Mouse (Mus musculus) kidney, embryonic 15.5 days (tissue): Measurements from ENCODE around the gene Ppm1l. TPM values are rescaled to one million over a fixed set of nuclear protein-coding genes. Genes with fewer than 3 reads are reported as not detected.

ENCODE experiments used
- ATAC-seq: fragments of 200-750 bp; cut with Nextera tagmentation; replicated peaks from 2 replicates; pipeline ENCODE4 v1.8.0; 2017; ENCODE audit warnings: moderate TSS enrichment; ENCODE audit not compliant: low FRiP score
- H3K27ac ChIP-seq: fragments of 300-500 bp; sonication (generic); 2 replicates; pipeline ENCODE4 v1.5.1; 2015; ENCODE audit warnings: mild to moderate bottlenecking, inconsistent platforms
- H3K27me3 ChIP-seq: fragments of 300-500 bp; sonication (generic); 2 replicates; pipeline ENCODE4 v1.6.1; 2015; ENCODE audit warnings: inconsistent platforms
- H3K36me3 ChIP-seq: fragments of 300-500 bp; sonication (generic); 2 replicates; pipeline ENCODE4 v1.6.1; 2015; ENCODE audit warnings: inconsistent platforms
- H3K4me1 ChIP-seq: fragments of 300-500 bp; sonication (generic); 2 replicates; pipeline ENCODE4 v1.6.1; 2015; ENCODE audit warnings: inconsistent platforms
- H3K4me2 ChIP-seq: fragments of 300-500 bp; sonication (generic); 2 replicates; pipeline ENCODE4 v1.6.1; 2015; ENCODE audit warnings: moderate library complexity, mild to moderate bottlenecking, inconsistent platforms
- H3K4me3 ChIP-seq: fragments of 300-500 bp; sonication (generic); replicated peaks from 2 replicates; pipeline ENCODE4 v1.5.1; 2015; ENCODE audit warnings: mild to moderate bottlenecking, inconsistent platforms
- H3K9ac ChIP-seq: fragments of 300-500 bp; sonication (generic); 2 replicates; pipeline ENCODE4 v1.6.1; 2015; ENCODE audit warnings: mild to moderate bottlenecking, inconsistent platforms
- H3K9me3 ChIP-seq: fragments of 300-500 bp; sonication (generic); replicated peaks from 2 replicates; pipeline ENCODE4 v1.6.1; 2016; ENCODE audit warnings: inconsistent platforms
- WGBS: fragments of 180-500 bp; shearing (Covaris S2); methylation state at CpG from one replicate; pipeline ENCODE4 v1.1.7; 2015; ENCODE audit warnings: mixed read lengths; 5-methylcytosine and 5-hydroxymethylcytosine counted together
- polyA plus RNA-seq: library from polyadenylated mRNA; unstranded; fragments of >200 nt; fragmentation: Nextera tagmentation; extraction: Ambion mirVana; gene quantifications from 2 replicates; pipeline ENCODE4 v1.2.1, GENCODE M21; 2015

Ppm1l gene
- polyA plus RNA-seq, 1 experiment from 2014 or later = 6.2 TPM

DNA sequence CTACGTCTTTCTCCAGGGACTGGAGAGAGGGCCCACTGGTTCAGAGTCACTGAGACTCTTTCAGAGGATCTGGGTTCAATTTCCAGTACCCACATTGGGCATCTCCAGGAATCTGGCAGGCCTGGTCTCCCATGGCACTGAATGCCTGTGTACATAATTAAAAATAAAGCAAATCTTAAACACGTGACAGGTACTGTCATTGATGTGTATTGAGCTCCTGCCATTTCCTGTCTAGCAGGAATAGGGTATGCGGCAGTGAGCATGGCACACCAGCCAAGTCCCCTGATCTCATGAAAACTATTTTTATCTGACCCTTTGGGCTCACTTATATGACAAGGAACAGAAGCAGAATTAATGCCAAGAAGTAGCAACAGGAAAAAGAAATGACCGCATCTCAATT is 110.6 kb downstream of the Ppm1l start:
- no peaks in the 10 kb centered on the region for H3K4me1 ChIP-seq
- no peak for ATAC-seq

DNA sequence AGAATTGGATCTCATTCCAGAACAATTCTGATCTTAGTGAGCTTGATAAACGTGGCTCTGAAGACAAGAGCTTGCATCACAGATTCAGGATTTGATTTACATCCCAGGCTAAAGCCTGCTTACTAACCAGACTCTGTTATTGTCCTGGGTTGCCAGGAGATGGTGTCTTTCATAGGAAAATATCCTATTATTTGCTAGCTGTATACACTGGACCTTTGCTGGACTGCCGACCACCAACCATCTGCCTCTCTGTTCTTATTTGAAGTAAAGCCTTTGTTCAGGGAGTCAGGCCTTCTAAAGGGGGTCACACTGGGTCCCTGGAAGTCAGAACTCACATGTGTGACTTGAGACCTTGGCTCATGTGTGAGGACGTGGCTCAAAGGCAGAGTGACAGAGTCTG is 111.6 kb downstream of the Ppm1l start:
- Histone ChIP-seq H3K4me2 (no peak overlapping the region), H3K27ac (no peak overlapping the region), H3K4me3 (no peak overlapping the region), H3K4me1 (no peaks in the 10 kb centered on the region), H3K9me3 (no peaks in the 10 kb centered on the region), H3K36me3 (no peaks in the 10 kb centered on the region), H3K9ac (no peak overlapping the region), H3K27me3 (no peaks in the 10 kb centered on the region)
- ATAC-seq = no peak
- WGBS = 73% methylated on average over 3 of the region's 3 CpGs

More for the DNA sequence above, 110.6 kb downstream of the Ppm1l start:
- no peak overlapping the region for H3K4me2 ChIP-seq
- H3K4me3 ChIP-seq = no peak overlapping the region
- no peak overlapping the region for H3K27ac ChIP-seq
- 83% methylated on average over 4 of the region's 4 CpGs for whole genome bisulfite sequencing
- H3K36me3 ChIP-seq = no peaks in the 10 kb centered on the region
- H3K9ac ChIP-seq = no peak overlapping the region
- H3K9me3 ChIP-seq = no peaks in the 10 kb centered on the region
- no peaks in the 10 kb centered on the region for H3K27me3 ChIP-seq

DNA sequence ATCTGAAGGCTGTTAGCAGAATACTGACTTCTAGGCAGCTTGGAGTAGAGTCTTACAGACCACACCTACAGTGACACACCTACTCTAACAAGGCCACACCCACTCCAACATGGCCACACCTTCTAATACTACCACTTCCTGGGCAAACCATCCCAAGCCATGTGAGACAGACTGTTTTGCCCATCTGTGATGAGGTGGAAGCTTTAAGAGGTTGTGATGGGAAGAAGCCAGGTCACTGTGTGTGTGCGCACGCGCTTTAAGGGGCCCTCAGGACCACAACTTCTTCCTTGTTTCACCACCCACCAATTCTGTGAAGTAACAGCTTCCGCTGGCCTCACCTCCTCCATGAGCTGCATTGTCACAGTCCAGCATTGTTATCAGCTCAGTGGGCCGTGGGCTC is 112.7 kb downstream of the Ppm1l start:
- 92% methylated on average over 5 of the region's 5 CpGs for WGBS
- no peak for ATAC-seq

DNA sequence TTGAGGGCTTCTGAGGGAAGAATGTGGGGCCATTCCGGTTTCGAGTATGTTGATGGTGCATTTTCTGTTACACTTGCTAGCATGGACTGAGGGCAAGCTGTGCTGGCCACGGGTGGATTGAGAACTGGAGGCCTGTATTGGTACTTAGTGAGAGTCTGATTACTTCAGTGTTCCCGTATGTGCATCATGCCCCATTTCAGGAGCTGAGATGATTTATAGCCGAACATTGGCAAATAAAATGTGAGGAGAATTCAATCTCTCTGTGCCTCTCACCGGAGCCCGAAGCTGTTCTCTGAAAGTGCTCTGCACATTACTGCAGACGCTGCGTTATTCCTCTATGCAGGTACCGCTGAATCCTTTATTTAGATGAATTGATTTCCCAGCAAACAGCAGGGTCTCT is 116.9 kb downstream of the Ppm1l start:
- Histone ChIP-seq H3K36me3 (no peaks in the 10 kb centered on the region), H3K4me1 (no peaks in the 10 kb centered on the region), H3K4me3 (no peak overlapping the region), H3K9me3 (no peaks in the 10 kb centered on the region), H3K27ac (no peak overlapping the region), H3K27me3 (no peaks in the 10 kb centered on the region), H3K4me2 (no peak overlapping the region), H3K9ac (no peak overlapping the region)
- 81% methylated on average over 10 of the region's 10 CpGs for WGBS
- no peak for ATAC-seq

More for the DNA sequence above, 112.7 kb downstream of the Ppm1l start:
- Histone ChIP-seq H3K4me1 (no peaks in the 10 kb centered on the region), H3K4me2 (no peak overlapping the region), H3K36me3 (no peaks in the 10 kb centered on the region), H3K27me3 (no peaks in the 10 kb centered on the region), H3K9me3 (no peaks in the 10 kb centered on the region), H3K4me3 (no peak overlapping the region), H3K27ac (no peak overlapping the region), H3K9ac (no peak overlapping the region)

DNA sequence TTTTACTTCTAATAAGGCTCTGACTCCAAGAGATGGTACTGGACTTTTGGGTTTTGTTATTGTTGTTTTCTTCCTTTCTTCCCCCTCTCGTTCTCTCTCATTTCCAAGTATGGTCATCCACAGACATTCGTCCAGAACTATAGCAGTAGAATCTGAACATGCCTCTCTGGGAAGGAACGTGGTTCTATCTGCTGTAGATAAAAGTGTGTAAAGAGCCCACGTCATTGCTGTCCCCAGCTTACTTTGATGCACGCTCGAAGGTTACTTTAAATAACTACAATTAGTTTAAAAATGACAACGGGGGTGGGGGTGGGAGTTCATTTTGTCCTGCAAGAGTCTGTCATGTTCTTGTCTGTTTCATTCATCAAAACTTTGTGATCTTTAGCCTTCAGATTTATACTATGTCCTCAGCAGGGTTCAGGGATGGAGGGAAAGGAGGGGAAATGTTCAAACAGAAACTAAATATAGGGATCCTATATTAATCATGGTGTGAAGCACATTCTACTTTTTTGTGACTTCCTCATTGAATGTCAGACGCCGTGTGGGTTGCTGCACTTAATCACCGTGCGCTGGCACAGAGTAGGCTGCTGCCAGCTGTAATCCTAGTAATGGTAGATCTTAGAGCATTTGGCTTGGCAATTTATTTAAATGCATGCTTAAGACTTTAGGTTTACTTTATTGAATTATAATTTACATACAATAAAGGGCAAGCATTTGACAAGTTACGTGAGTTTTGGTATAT is 122.3 kb downstream of the Ppm1l start:
- ATAC-seq = no peak
- H3K4me2 ChIP-seq = no peak overlapping the region
- 80% methylated on average over 12 of the region's 12 CpGs for WGBS

DNA sequence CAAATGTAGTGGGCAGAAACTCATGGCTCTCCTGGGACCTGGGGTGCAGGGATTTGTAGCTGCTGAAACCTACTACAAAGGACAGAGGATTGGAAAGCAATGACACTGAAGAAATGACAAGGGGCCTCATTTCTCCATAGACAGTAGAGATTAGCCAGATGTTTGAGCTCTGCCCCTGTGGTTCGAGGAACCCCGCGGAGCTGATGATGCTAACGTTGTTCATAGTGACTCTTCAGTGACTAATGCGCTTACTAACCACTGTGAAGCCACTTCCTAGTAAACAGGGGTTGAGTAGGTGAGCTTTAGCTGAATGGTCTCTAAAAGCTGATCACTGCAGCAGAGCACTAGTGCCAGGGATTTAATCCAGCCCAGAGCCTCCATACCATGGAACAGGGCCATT is 124.1 kb downstream of the Ppm1l start:
- ATAC-seq = no peak
- Histone ChIP-seq H3K9me3 (no peaks in the 10 kb centered on the region), H3K27ac (no peak overlapping the region), H3K9ac (no peak overlapping the region), H3K4me3 (no peak overlapping the region), H3K27me3 (no peaks in the 10 kb centered on the region), H3K4me2 (no peak overlapping the region), H3K4me1 (no peaks in the 10 kb centered on the region), H3K36me3 (no peaks in the 10 kb centered on the region)
- 75% methylated on average over 5 of the region's 5 CpGs for WGBS

More for the DNA sequence above, 122.3 kb downstream of the Ppm1l start:
- Histone ChIP-seq H3K4me3 (no peak overlapping the region), H3K36me3 (no peaks in the 10 kb centered on the region), H3K9ac (no peak overlapping the region), H3K4me1 (no peaks in the 10 kb centered on the region), H3K27me3 (no peaks in the 10 kb centered on the region), H3K9me3 (no peaks in the 10 kb centered on the region), H3K27ac (no peak overlapping the region)

DNA sequence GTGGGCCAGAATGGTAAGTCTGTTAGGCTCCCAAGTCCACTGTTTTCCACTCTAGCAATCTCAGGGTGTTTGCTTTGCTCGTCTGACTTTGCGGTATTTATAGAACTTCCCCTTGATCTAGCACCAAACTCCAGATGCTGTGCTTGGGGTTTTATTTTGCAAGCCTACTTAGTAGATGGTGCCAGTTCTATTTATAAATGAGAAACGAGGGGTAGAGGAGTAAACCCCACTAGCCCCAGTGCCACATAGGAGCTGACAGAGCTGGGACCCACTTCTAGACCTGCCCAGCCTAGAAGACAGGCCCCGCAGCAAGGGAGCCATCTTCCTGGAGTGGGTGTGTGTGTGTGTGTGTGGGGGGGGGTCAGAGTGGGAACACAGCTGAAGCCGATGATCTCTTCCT is 130.3 kb downstream of the Ppm1l start:
- ATAC-seq = no peak
- Histone ChIP-seq H3K36me3 (no peaks in the 10 kb centered on the region), H3K4me2 (no peak overlapping the region), H3K9me3 (no peaks in the 10 kb centered on the region), H3K27ac (no peak overlapping the region), H3K27me3 (no peaks in the 10 kb centered on the region), H3K9ac (no peak overlapping the region), H3K4me1 (no peaks in the 10 kb centered on the region), H3K4me3 (no peak overlapping the region)
- WGBS = 84% methylated on average over 5 of the region's 5 CpGs

DNA sequence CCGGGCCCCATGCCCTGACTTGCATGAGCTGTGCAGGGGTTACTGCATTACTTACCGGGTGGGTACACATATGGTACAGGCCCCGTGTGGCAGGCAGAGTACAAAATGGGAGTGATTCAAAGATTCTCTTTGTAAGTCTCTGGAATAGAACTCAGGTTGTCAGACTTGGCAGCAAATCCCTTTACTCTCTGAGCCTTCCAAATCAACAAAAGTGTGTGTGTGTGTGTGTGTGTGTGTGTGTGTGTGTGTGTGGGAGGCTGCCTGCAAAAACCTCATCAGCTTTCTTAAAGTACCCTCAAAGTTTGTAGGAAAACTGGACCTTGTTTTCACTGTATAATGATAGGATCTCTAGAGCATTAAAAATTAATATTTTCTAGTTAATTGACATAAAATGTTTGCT is 132.4 kb downstream of the Ppm1l start:
- ATAC-seq = no peak
- H3K4me3 ChIP-seq = no peak overlapping the region
- H3K9me3 ChIP-seq = no peaks in the 10 kb centered on the region
- no peaks in the 10 kb centered on the region for H3K36me3 ChIP-seq
- no peak overlapping the region for H3K4me2 ChIP-seq
- H3K27ac ChIP-seq = no peak overlapping the region
- H3K9ac ChIP-seq = no peak overlapping the region
- WGBS = 89% methylated on average over 3 of the region's 3 CpGs
- H3K27me3 ChIP-seq = no peaks in the 10 kb centered on the region
- no peaks in the 10 kb centered on the region for H3K4me1 ChIP-seq

DNA sequence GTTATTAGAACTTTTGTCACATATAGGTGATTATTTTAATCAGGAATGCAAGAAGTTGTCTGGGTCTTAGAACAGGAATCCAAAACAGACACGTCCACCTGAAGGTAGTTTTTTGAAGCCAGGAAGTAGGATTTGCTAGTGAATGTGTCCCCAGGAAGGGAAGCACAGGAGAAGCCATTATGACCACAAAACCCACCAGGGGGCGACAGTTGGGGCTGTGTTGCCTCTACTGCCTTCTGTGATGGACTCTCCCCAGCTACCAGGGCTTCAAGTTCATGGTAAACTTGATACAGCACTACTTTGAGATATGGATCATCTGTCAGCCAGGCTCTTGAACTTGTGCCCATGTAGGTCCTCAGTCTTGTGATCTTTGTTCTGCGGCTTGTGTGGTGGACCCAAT is 137.7 kb downstream of the Ppm1l start:
- no peak overlapping the region for H3K4me2 ChIP-seq
- WGBS = 69% methylated on average over 3 of the region's 3 CpGs
- no peak overlapping the region for H3K27ac ChIP-seq
- no peaks in the 10 kb centered on the region for H3K27me3 ChIP-seq
- no peak overlapping the region for H3K4me3 ChIP-seq
- no peaks in the 10 kb centered on the region for H3K9me3 ChIP-seq
- no peak overlapping the region for H3K9ac ChIP-seq
- H3K4me1 ChIP-seq = no peaks in the 10 kb centered on the region
- no peaks in the 10 kb centered on the region for H3K36me3 ChIP-seq
- no peak for ATAC-seq

DNA sequence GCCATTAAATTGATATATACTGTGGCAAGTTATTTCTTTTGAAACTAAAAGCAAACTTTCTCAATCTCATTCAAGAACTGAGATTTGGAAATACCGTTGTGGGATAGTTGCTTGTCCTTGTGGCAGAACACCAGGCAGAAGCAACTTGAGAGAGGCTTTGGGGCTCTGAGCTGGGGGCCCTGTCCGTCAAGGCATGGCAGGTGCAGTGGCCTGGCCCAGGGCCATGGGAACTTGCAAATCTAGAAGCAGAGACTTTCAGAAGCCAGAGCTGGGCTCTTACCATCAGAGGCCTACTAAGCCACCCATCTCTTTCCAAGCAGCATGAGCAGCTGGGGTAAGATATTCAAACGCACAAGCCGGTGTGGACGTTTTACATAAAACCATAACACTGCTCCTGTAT is 139.4 kb downstream of the Ppm1l start:
- Histone ChIP-seq H3K36me3 (no peaks in the 10 kb centered on the region), H3K27ac (no peak overlapping the region), H3K4me1 (no peaks in the 10 kb centered on the region), H3K9me3 (no peaks in the 10 kb centered on the region), H3K4me2 (no peak overlapping the region), H3K27me3 (no peaks in the 10 kb centered on the region), H3K9ac (no peak overlapping the region), H3K4me3 (no peak overlapping the region)
- 87% methylated on average over 5 of the region's 5 CpGs for WGBS
- no peak for ATAC-seq

DNA sequence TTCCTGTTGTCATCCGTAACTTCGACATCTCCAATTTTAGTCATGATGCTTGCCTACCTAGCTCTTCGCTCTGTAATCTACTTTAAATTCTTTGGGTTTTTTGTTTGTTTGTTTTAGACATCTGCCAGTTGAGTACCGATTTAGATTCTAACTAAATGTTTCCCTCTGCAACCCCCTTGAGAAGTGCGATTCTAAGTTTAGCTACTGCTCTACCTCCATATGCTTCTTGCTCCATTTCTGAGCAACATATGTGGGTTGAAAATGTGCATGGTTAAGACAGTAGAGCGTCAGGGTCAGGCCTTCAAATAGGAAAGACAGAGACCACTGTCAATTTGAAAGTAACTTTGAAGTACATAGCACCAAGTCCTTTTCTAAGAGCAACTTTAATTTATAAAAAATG is 142.1 kb downstream of the Ppm1l start:
- Histone ChIP-seq H3K4me3 (no peak overlapping the region), H3K4me1 (no peaks in the 10 kb centered on the region), H3K27ac (no peak overlapping the region), H3K4me2 (no peak overlapping the region), H3K36me3 (no peaks in the 10 kb centered on the region), H3K9me3 (no peaks in the 10 kb centered on the region), H3K9ac (no peak overlapping the region), H3K27me3 (no peaks in the 10 kb centered on the region)
- no peak for ATAC-seq
- 91% methylated on average over 6 of the region's 6 CpGs for WGBS

DNA sequence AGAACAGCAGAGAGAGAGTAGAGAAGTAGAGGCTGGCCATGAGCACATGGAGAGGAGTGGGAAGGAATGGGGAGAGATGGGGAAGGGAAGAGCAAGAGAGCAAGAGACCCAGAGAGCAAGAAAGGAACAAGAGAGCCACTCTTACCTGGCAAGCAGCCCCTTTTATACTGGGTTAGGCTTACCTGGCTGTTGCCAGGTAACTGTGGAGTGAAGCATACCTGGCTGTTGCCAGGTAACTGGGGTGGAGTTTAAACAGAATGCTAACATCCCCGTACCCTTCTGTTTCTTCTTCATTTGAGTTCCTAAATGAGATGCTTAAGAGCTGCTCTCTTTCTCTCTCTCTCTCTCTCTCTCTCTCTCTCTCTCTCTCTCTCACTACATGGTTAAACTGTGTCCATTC is 145.3 kb downstream of the Ppm1l start:
- Histone ChIP-seq H3K27me3 (no peaks in the 10 kb centered on the region), H3K27ac (no peak overlapping the region), H3K4me1 (no peaks in the 10 kb centered on the region), H3K36me3 (no peaks in the 10 kb centered on the region), H3K9me3 (no peaks in the 10 kb centered on the region), H3K4me3 (no peak overlapping the region), H3K9ac (no peak overlapping the region), H3K4me2 (no peak overlapping the region)
- ATAC-seq = no peak
- 83% methylated on average over 1 of the region's 1 CpGs for WGBS

DNA sequence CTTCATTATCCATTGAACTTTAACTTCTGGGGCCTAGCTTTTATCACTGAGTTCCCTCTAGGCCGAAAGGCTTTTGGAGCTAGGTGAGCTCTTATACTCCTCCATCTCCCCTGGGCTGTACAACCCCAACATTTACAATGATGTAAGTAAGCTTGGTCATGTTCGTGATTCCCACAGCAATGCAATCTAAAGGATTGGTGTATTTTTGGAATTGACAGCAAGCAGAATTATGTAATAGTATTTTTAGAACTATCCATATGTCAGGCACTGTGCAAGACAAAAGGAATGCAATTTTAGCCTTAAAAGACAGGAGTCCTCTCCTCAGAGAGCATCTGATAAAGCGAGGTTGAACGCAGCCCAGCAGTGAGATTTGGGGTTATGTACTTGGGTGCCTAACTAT is 149.1 kb downstream of the Ppm1l start:
- no peak for ATAC-seq
- Histone ChIP-seq H3K27ac (no peak overlapping the region), H3K9ac (no peak overlapping the region), H3K4me1 (no peaks in the 10 kb centered on the region), H3K4me3 (no peak overlapping the region), H3K4me2 (no peak overlapping the region), H3K36me3 (no peaks in the 10 kb centered on the region), H3K9me3 (no peaks in the 10 kb centered on the region), H3K27me3 (no peaks in the 10 kb centered on the region)
- WGBS = 92% methylated on average over 4 of the region's 4 CpGs
